Mouse (Mus musculus) intestine, embryonic 14.5 days (tissue): Measurements from ENCODE around the gene Ppargc1a. TPM values are rescaled to one million over a fixed set of nuclear protein-coding genes. Genes with fewer than 3 reads are reported as not detected.

Source experiments
- ATAC-seq: fragments of 200-750 bp; cut with Nextera tagmentation; replicated peaks from 2 replicates; pipeline ENCODE4 v1.8.0; 2017; ENCODE audit warnings: low read depth, moderate number of reproducible peaks, moderate TSS enrichment, moderate library complexity; ENCODE audit not compliant: low FRiP score, low TSS enrichment
- DNase-seq: peaks from one replicate; pipeline ENCODE4 v3.0.0-alpha.2; 2018; ENCODE audit warnings: low spot score
- H3K27ac ChIP-seq: fragments of 300-500 bp; sonication (generic); 2 replicates; pipeline ENCODE4 v1.5.1; 2014; ENCODE audit warnings: low read depth, mild to moderate bottlenecking, control low read depth
- H3K27me3 ChIP-seq: fragments of 300-500 bp; sonication (generic); replicated peaks from 2 replicates; pipeline ENCODE4 v1.6.1; 2014; ENCODE audit warnings: low read length, control low read depth; ENCODE audit not compliant: control insufficient read depth, insufficient read depth
- H3K36me3 ChIP-seq: fragments of 300-500 bp; sonication (generic); 2 replicates; pipeline ENCODE4 v1.6.1; 2014; ENCODE audit warnings: low read length, control low read depth; ENCODE audit not compliant: control insufficient read depth, insufficient read depth
- H3K4me1 ChIP-seq: fragments of 300-500 bp; sonication (generic); replicated peaks from 2 replicates; pipeline ENCODE4 v1.6.1; 2014; ENCODE audit warnings: low read length, control low read depth, mixed read lengths; ENCODE audit not compliant: control insufficient read depth, insufficient read depth
- H3K4me2 ChIP-seq: fragments of 300-500 bp; sonication (generic); 2 replicates; pipeline ENCODE4 v1.6.1; 2014; ENCODE audit warnings: low read length
- H3K4me3 ChIP-seq: fragments of 300-500 bp; sonication (generic); 2 replicates; pipeline ENCODE4 v1.5.1; 2014; ENCODE audit warnings: low read depth, low read length, control low read depth, mixed read lengths
- H3K9ac ChIP-seq: fragments of 300-500 bp; sonication (generic); 2 replicates; pipeline ENCODE4 v1.6.1; 2014; ENCODE audit warnings: mild to moderate bottlenecking, low read length
- H3K9me3 ChIP-seq: fragments of 300-500 bp; sonication (generic); 2 replicates; pipeline ENCODE4 v1.6.1; 2016; ENCODE audit warnings: low read length, control low read depth; ENCODE audit not compliant: control insufficient read depth
- WGBS: fragments of 180-500 bp; shearing (Covaris S2); extraction: QIAGEN DNeasy Blood & Tissue Kit; methylation state at CpG from one replicate; pipeline ENCODE4 v1.1.7; 2014; 5-methylcytosine and 5-hydroxymethylcytosine counted together
- polyA plus RNA-seq: library from polyadenylated mRNA; unstranded; fragments of >200 nt; fragmentation: Nextera tagmentation; extraction: Ambion mirVana; gene quantifications from 2 replicates; pipeline ENCODE4 v1.2.1, GENCODE M21; 2014

The Ppargc1a gene
- polyA plus RNA-seq, 1 experiment from 2014 or later: 5.5 TPM

DNA sequence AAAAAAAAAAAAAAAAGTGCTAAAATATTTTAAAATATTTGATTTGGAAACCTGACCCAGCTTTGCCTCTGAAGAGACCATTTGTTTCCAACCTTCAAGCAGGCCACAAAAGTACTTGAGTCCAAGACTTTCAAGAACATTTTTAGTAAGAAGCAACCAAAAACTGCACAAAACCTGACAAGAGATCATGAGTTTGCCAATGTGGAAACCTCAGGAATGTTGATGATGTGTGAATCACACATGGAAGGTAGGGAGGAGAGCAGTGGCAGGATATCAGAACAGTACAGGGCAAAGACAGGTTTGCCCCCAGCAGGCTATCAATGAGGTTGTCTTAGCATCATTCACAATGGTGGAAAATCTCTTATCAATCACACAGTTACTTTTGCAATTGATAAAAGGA, 2.5 kb downstream of the Ppargc1a start:
- H3K27ac ChIP-seq: no peak overlapping the region
- H3K27me3 ChIP-seq: no peaks in the 10 kb centered on the region
- ATAC-seq (no peak), DNase-seq (no peak)
- no peak overlapping the region for H3K4me2 ChIP-seq
- H3K4me1 ChIP-seq: no peaks in the 10 kb centered on the region
- no peak overlapping the region for H3K9ac ChIP-seq
- no peaks in the 10 kb centered on the region for H3K36me3 ChIP-seq
- no peak overlapping the region for H3K4me3 ChIP-seq
- no peaks in the 10 kb centered on the region for H3K9me3 ChIP-seq

DNA sequence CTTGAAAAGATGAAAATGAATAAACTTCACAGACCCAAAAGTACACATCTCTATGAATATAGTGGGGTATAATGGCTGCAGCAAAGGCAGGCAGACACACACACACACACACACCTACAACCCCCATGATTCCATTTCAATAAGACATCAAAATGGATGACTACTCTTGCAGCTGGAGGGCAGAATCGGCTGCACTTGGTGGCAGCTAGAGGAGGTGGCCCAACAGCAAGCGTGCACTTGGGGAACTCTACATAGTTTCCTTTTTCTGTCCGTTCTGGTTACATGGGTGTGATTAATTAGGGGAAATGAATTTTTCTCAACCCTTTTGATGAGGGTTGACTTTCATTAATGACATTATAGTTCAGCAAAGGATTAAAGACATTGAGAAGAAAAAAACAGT, 4.0 kb downstream of the Ppargc1a start:
- DNase-seq (no peak), ATAC-seq (no peak)
- Histone ChIP-seq H3K4me3 (no peak overlapping the region), H3K27ac (no peak overlapping the region), H3K4me1 (no peaks in the 10 kb centered on the region), H3K4me2 (no peak overlapping the region), H3K9ac (no peak overlapping the region), H3K36me3 (no peaks in the 10 kb centered on the region), H3K9me3 (no peaks in the 10 kb centered on the region), H3K27me3 (no peaks in the 10 kb centered on the region)
- 79% methylated on average over 3 of the region's 3 CpGs for WGBS

DNA sequence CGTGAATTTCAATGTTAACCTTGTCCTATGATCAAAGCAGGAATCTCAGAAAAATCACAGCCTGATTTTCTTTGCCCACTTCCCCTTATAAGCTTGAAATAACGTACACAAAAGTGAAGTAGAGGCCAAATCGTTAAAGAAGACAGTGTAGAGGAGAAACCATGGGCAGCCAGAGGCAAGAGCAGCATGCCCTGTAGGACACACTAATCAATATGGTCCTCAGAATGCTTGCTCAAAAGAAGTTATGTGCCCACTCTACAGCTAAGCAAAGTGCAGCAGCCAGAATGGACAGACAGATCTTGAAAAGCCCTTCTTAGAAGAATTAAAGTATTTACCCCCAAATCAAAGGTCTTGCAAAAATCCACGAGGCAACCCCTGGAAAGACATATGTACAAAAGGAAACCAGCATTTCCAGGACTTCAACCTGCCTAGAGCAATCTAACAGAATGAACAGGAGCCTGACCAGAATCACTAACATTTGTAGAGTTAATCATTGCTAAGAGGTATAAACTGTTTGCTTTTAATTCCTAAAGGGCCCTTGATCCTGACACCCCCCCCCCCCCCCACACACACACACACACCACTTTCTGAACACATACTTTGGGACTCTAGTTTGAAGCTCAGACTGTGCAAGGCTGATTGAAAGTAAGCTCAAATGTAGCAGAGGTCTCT, 9.8 kb downstream of the Ppargc1a start:
- Histone ChIP-seq H3K4me1 (peaks cover 12% of the 10 kb centered on the region; the same call in 1 of the 2 replicates), H3K4me2 (no peak overlapping the region), H3K4me3 (no peak overlapping the region), H3K9me3 (no peaks in the 10 kb centered on the region), H3K9ac (no peak overlapping the region), H3K36me3 (no peaks in the 10 kb centered on the region), H3K27ac (no peak overlapping the region), H3K27me3 (no peaks in the 10 kb centered on the region)
- no peak for ATAC-seq
- WGBS: 68% methylated on average over 4 of the region's 4 CpGs
- no peak for DNase-seq

DNA sequence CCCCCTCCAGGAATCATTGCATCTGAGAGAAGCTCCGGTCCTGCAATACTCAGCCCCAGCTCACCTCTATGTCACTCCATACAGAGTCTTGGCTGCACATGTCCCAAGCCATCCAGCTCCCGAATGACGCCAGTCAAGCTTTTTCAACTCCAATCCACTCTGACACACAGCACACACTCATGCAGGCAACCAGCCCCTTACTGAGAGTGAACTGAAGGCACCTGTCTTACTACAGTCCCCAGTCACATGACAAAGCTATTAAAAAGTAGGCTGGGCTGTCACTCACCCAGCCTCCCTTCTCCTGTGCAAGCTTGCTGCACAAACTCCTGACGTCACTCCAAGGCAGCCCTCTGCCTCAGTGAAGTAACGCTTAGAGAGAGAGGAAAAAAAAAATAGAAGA, 13.9 kb downstream of the Ppargc1a start:
- Histone ChIP-seq H3K27me3 (no peaks in the 10 kb centered on the region), H3K27ac (peak overlapping the region; percentile 83; the same call in 1 of the 2 replicates), H3K4me1 (peaks cover 12% of the 10 kb centered on the region; the same call in 1 of the 2 replicates), H3K9ac (peak overlapping the region; percentile 52; the same call in 1 of the 2 replicates), H3K4me2 (peak overlapping the region; percentile 60), H3K9me3 (no peaks in the 10 kb centered on the region), H3K4me3 (peak overlapping the region; percentile 65), H3K36me3 (no peaks in the 10 kb centered on the region)
- peak; percentile 67 for DNase-seq
- ATAC-seq: peak; percentile 91
- 5% methylated on average over 5 of the region's 5 CpGs for WGBS

DNA sequence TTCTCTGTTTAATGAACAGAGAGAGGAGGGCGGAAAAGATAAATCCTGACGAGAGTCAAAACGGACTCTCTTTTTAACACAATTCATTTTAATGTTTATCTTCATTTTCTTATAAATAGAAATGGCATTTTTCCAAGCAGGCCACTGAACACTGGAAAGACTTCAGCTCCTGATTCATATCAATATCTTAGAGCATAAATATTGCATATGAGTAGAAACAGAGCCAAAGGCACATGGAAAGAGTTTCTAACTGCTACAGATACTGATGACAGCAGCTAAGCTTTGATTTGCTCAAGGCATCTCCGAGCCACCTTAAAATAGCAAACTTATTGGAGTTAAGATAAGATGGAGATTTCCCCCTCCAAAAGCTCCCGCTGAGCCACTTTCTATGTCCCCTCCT, 14.3 kb downstream of the Ppargc1a start:
- H3K27me3 ChIP-seq: no peaks in the 10 kb centered on the region
- H3K27ac ChIP-seq: peak overlapping the region; percentile 83
- H3K9ac ChIP-seq: peak overlapping the region; percentile 52; the same call in 1 of the 2 replicates
- H3K4me2 ChIP-seq: peak overlapping the region; percentile 60
- 2% methylated on average over 5 of the region's 5 CpGs for WGBS
- H3K36me3 ChIP-seq: no peaks in the 10 kb centered on the region
- no peak for ATAC-seq
- H3K4me1 ChIP-seq: peaks cover 12% of the 10 kb centered on the region; the same call in 1 of the 2 replicates
- peak overlapping the region; percentile 65 for H3K4me3 ChIP-seq
- no peak for DNase-seq
- no peaks in the 10 kb centered on the region for H3K9me3 ChIP-seq

DNA sequence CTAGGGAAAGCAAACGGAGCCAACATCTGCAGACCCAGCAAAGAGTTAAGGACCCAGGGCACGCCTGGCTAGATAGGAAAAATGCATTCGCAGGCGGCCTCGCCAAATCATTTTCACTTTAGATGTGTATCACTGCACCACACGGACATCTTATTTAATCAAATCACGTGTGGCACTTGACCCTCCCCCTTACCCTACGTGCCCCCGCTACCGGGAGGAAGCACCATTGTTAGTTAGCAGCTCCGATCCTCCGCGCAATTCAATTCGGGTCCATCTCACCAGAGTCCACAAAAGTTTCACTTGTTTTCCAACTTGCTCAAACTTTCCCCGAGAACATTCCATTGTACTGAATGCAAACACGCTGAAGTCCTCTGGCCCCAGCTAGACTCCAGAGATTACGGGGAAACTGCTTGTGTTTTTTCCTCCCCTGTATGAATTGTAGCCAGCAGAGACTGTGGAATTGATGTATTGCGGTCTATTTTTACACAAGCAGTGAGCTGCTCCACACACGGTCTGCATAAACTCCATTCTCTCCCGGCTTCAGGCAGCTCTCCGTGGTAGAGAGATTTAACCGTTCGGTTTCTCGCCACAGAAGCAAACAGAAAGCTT, 14.9 kb downstream of the Ppargc1a start:
- ATAC-seq (peak; percentile 61), DNase-seq (peak; percentile 87)
- peaks cover 12% of the 10 kb centered on the region; the same call in 1 of the 2 replicates for H3K4me1 ChIP-seq
- H3K27me3 ChIP-seq: no peaks in the 10 kb centered on the region
- WGBS: under 1% methylated on average over 24 of the region's 24 CpGs
- peak overlapping the region; percentile 60 for H3K4me2 ChIP-seq
- peak overlapping the region; percentile 83 for H3K27ac ChIP-seq
- H3K9ac ChIP-seq: peak overlapping the region; percentile 52
- H3K36me3 ChIP-seq: no peaks in the 10 kb centered on the region
- no peaks in the 10 kb centered on the region for H3K9me3 ChIP-seq
- H3K4me3 ChIP-seq: peak overlapping the region; percentile 65

DNA sequence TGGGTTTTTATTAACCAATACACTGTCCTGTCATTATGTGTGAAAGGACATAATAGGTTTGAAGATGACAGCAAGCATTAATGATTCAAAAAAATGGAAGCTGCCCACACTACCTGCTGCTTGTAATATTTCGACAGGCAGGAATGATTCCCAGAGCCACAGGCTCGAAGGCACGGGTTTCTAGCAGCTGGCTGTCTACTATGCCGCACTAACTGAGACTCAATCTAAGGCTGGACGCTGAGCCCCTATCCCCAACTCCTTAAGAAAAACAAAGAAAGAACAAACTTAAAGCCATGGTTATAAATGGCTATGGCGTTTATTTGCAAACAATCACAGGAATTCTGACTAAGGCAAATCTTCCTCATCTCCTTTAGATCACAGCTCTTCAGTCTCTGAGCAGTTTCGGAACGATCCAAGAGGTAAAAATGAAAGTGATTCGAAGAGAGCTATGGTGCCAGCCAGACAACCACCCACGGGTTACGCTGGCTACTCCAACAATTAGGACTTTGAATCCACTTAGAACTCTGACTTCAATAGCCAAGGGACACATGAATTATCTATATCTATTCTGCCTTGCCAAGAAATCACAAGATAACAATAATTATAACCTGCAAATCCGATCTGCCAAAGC, 15.6 kb downstream of the Ppargc1a start:
- H3K4me2 ChIP-seq: peak overlapping the region; percentile 60
- H3K4me1 ChIP-seq: peaks cover 12% of the 10 kb centered on the region; the same call in 1 of the 2 replicates
- no peaks in the 10 kb centered on the region for H3K9me3 ChIP-seq
- H3K4me3 ChIP-seq: peak overlapping the region; percentile 65
- no peak for DNase-seq
- no peaks in the 10 kb centered on the region for H3K27me3 ChIP-seq
- ATAC-seq: no peak
- WGBS: 9% methylated on average over 12 of the region's 12 CpGs
- peak overlapping the region; percentile 83 for H3K27ac ChIP-seq
- H3K9ac ChIP-seq: peak overlapping the region; percentile 52
- H3K36me3 ChIP-seq: no peaks in the 10 kb centered on the region

DNA sequence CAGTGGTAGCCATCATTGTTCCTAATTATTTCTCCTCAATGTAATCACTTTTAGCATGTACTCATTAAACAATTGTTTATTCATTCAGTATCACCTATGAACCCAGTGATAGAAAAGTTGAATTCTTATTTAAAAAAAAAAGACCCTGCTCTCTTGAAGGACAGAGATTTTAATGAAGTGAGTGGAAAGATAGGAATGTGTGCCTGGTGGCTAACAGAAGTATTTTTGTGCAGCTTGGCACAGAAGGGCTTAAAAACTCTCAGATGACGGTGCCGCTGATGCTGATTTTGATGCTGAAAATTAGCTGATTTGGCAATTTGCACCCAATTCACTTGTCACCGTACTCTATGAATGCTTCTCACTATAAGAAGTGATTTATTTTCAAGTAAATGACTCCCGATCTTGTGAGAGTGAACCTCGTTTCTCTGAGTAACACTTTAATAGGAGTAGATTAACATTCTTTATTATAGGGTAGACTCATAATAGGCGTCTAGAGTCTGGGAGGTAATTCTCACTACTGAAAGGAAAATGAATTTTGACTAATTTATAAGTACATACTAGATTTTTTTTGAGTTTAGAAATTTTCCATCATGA, 20.0 kb downstream of the Ppargc1a start:
- 83% methylated on average over 6 of the region's 6 CpGs for WGBS
- no peak for ATAC-seq

More for the DNA sequence above, 20.0 kb downstream of the Ppargc1a start:
- Histone ChIP-seq H3K9me3 (no peaks in the 10 kb centered on the region), H3K4me3 (no peak overlapping the region), H3K27me3 (no peaks in the 10 kb centered on the region), H3K4me2 (no peak overlapping the region), H3K9ac (no peak overlapping the region), H3K36me3 (no peaks in the 10 kb centered on the region), H3K4me1 (no peaks in the 10 kb centered on the region), H3K27ac (no peak overlapping the region)
- no peak for DNase-seq
